Mouse (Mus musculus) megakaryocyte, embryonic 14.5 days (primary cell): Measurements from ENCODE around the gene Ccdc97.
"Not testable (repeated sequence)": the region's sequence is repeated elsewhere in the genome, so short reads cannot be mapped to it uniquely, and the experiment has no call there.

Source experiments
- FLI1 ChIP-seq: IDR thresholded peaks from 2 replicates; pipeline ENCODE4 v1.6.1; 2012; ENCODE audit warnings: low read length, inconsistent platforms, mixed read lengths
- GATA1 ChIP-seq: IDR thresholded peaks from 3 replicates; pipeline ENCODE4 v1.6.1; 2012; ENCODE audit warnings: mixed read lengths, low read length, inconsistent platforms, borderline replicate concordance

DNA sequence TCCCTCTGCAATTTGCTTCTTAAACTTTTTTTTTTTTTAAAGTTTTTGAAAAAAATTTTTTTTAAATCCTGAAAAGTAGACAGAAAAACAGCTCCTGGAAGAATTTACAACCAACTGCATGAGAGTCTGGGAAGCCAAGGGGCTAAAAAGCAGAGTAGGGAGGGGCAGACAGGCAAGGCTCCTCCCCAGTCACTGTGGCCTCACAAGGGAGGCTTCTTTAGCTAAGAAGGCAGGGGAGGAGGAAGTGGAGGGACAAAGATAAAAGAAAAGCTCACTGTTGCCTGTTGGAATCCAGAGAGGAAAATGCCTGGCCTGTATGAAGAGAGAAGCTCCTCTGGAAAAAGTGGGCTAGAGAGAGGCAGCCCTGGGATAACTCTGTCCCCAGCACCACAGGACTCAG is 2.9 kb upstream of the Ccdc97 start:
- not testable (repeated sequence) for TF ChIP-seq FLI1, GATA1
